Mouse (Mus musculus): ENCODE data around the gene Phgdh.

DNA sequence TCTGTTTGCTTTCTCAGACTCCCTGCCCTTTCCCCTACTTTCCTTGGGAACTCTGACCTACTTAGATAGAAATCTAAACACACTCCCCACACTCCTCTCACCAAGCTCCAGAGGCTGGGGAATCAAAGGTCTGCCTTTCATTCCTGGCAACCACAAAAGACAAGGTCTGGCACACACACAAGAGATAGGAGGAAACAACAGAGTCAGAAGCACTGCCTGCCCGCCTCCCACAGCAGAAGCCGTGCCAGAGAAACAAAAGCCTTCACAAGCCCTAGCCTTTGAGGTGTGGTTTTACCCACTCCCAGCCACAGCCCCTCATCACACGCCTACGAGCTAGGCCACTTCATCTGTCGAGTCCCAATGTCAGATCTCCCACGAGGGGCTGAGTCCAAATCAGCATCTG is 72.5 kb downstream of the Phgdh start:
- TF ChIP-seq CTCF (IDR thresholded peaks at IDR 0.05; ENCODE audit: extremely low read depth, insufficient read depth, low read length), result no peak
- TF ChIP-seq POLR2A (IDR thresholded peaks at IDR 0.05; ENCODE audit: extremely low read depth, insufficient read depth, low read length), result no peak

All from cortical plate, adult 2 months (tissue).